Mouse (Mus musculus): ENCODE measurements around the gene Ryr2. TPM values are rescaled to one million over a fixed set of nuclear protein-coding genes. Genes with fewer than 3 reads are reported as not detected.

Ryr2 gene
- 3.2 TPM for polyA plus RNA-seq (2014; fragmentation: Illumina TruSeq; extraction: RNeasy Lipid Tissue Mini Kit (QIAGEN cat#74804))

GRCm38 (mm10) chr13:12106662-12107632 is at the start of gene Ryr2:
TSS of gene Ryr2 (minus strand) at chr13:12106945.

Other genes with a start within 250 kb of the Ryr2 start
- 40.4 TPM for gene Mtr, start 151.2 kb upstream of the Ryr2 start, polyA plus RNA-seq (2014; fragmentation: Illumina TruSeq; extraction: RNeasy Lipid Tissue Mini Kit (QIAGEN cat#74804))
- gene Actn2, start 233.8 kb upstream of the Ryr2 start, polyA plus RNA-seq (2014; fragmentation: Illumina TruSeq; extraction: RNeasy Lipid Tissue Mini Kit (QIAGEN cat#74804)), result not detected

All from ovary, adult 10 weeks (tissue).